Mouse (Mus musculus): ENCODE data around the gene Prkab2. TPM values are rescaled to one million over a fixed set of nuclear protein-coding genes. Genes with fewer than 3 reads are reported as not detected.

The Prkab2 gene
- polyA plus RNA-seq (2014; fragmentation: Nextera tagmentation; extraction: Ambion mirVana) = 9.9 and 10.5 TPM in 2 replicates

DNA sequence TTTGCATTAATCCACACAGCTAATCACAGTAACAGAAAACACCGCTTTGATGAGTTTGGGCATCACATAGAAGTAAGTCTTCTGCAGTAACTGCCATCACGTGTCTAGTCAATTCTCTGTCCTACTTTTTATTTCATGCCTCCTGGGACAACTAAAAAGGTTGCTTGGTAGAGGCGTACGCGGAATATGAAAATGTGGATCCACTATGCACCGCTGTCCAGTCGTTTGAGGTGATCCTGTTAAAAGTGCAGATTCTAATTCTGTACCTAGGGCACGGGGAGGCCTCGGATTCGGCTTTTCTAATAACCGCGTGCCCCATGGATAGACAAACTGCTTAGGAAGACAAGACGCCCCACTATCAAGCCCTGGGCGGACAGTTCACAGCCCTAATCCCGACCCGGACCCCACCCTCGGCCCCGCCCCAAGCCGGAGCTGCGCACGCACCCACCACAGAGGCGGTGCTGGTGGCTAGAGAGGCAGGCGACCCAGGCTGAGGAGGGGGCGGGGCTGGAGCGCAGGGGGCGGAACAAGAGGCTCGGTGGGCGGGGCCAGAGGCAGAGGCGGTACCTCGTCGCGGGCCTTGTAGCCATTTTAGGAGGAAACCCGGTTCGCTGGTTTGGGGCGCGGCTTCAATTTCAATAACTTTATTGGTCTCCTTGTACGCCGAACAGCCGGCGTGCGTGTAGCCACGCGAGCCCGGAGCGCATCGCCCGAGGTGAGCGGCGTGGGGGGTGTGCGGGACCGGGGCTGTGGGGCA lies at the start of gene Prkab2:
Gene Prkab2 (plus strand): TSS at position 539 of the 757 bp plus-strand sequence.
- 3% methylated on average over 24 of the region's 51 CpGs for WGBS
- Histone ChIP-seq H3K27me3 (replicated peaks; ENCODE audit: control insufficient read depth, insufficient read depth, low read length) (no peaks in the 10 kb centered on the region), H3K27ac (replicated peaks; ENCODE audit: low read depth, low read length) (peak within 1 kb of the TSS; percentile 52), H3K4me2 (ENCODE audit: low read depth, low read length) (peak within 1 kb of the TSS; percentile 89), H3K4me1 (ENCODE audit: control insufficient read depth, insufficient read depth, low read length) (0 out of 2 replicates have a peak, but pooled peaks cover 13% of the 10 kb centered on the region), H3K9ac (ENCODE audit: low read depth, low read length) (peak within 1 kb of the TSS; percentile 68), H3K36me3 (ENCODE audit: control insufficient read depth, insufficient read depth, low read length) (peaks cover 7% of the 10 kb centered on the region; the same call in 1 of the 2 replicates), H3K9me3 (ENCODE audit: control insufficient read depth, low read length) (no peaks in the 10 kb centered on the region), H3K4me3 (ENCODE audit: low read depth, low read length) (peak within 1 kb of the TSS; percentile 91)
- DNase-seq (ENCODE audit: low spot score) (peak; percentile 99), ATAC-seq (ENCODE audit: low read depth) (peak; percentile 94)

DNA sequence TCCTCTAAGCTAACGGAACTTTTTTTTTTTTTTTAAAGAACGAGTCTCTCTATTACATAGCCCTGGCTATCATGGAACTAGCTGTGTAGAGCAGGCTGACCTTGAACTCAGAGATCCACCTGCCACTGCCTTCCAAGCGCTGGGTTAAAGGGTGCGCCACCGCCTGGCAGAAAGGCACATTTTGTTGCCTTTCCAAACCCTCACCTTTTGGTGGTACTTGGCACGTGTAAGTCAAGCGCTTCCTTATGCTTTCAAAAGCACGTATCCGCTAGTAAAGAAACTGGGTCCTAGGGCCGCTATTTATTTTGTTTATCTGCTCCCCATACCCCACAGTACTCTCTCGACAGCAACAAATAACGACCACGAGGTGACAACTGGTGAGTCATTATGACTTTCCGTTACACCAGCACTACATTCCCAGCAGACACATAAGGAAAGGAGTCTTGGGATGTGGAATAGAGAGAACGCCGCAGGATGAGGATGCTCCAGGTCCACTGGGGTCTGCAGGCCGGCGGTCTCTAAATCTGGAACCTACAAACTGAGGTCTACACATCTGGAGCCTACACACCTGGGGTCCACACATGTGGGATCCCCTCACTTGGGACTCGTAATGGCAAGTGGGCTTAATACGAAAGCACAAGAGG lies 48.7 kb upstream of the Prkab2 start:
- peak; percentile 18 for DNase-seq (ENCODE audit: low spot score)
- Histone ChIP-seq H3K4me1 (ENCODE audit: control insufficient read depth, insufficient read depth, low read length) (0 out of 2 replicates have a peak, but pooled peaks cover 5% of the 10 kb centered on the region), H3K4me3 (ENCODE audit: low read depth, low read length) (peak overlapping the region; percentile 80), H3K4me2 (ENCODE audit: low read depth, low read length) (peak overlapping the region; percentile 86), H3K27me3 (replicated peaks; ENCODE audit: control insufficient read depth, insufficient read depth, low read length) (no peaks in the 10 kb centered on the region), H3K27ac (replicated peaks; ENCODE audit: low read depth, low read length) (peak overlapping the region; percentile 89; the same call in 1 of the 2 replicates), H3K9me3 (ENCODE audit: control insufficient read depth, low read length) (no peaks in the 10 kb centered on the region), H3K36me3 (ENCODE audit: control insufficient read depth, insufficient read depth, low read length) (no peaks in the 10 kb centered on the region), H3K9ac (ENCODE audit: low read depth, low read length) (peak overlapping the region; percentile 87)
- 5% methylated on average over 20 of the region's 20 CpGs for whole genome bisulfite sequencing
- peak; percentile 35; the same call in 1 of the 2 replicates for ATAC-seq (ENCODE audit: low read depth)

DNA sequence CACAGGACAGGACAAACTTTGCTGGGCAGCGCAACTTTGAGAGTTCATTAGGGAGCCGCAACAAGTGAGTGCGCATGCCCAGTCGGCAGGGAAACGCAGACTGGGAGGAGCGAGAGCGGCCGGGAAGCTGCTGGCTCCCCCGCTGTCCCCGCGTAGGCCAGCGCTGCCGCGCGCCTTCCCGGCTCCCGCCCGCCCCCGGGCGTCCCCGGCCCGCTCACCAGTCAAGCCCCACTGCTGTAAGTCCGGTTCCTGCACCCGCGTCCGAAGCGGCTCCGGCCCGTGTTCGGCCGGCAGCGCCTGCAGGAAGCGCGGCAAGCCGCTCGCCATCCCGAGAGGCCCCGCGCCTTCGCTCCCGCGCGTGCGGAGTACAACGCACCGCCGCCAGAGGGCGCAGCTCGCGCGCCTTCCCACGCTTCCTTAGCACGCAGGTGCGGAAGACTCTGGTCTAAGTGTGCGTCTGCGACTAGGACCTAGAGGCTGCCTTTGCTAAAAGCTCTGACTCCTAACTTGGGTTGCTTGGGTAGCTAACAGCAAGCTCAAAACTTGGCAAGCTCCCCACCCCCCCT lies 48.1 kb upstream of the Prkab2 start, which contains the start of gene Chd1l:
Gene Chd1l (minus strand): TSS at position 359 of the 566 bp plus-strand sequence.
- H3K27ac ChIP-seq (replicated peaks; ENCODE audit: low read depth, low read length) = peak within 1 kb of the TSS; percentile 89
- peak; percentile 96 for ATAC-seq (ENCODE audit: low read depth)
- under 1% methylated on average over 19 of the region's 56 CpGs for WGBS

DNA sequence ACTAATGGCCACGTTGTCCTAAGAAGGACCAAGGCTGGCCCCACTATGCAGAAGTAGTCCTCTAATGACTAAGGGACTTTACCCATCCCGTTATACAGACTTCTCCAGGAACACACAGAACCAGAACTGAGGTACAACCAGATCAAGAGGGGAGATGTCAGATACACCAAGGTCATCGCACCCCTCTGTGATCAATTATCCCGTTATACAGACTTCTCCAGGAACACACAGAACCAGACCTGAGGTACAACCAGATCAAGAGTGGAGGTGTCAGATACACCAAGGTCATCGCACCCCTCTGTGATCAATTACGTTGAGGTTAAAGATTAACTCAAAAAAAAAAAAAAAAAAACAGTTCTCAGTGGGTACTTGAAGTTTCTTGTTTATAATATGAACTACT lies 47.0 kb upstream of the Prkab2 start:
- DNase-seq (ENCODE audit: low spot score) = no peak
- Histone ChIP-seq H3K36me3 (ENCODE audit: control insufficient read depth, insufficient read depth, low read length) (no peaks in the 10 kb centered on the region), H3K9me3 (ENCODE audit: control insufficient read depth, low read length) (no peaks in the 10 kb centered on the region), H3K4me1 (ENCODE audit: control insufficient read depth, insufficient read depth, low read length) (0 out of 2 replicates have a peak, but pooled peaks cover 5% of the 10 kb centered on the region), H3K27me3 (replicated peaks; ENCODE audit: control insufficient read depth, insufficient read depth, low read length) (no peaks in the 10 kb centered on the region), H3K4me2 (ENCODE audit: low read depth, low read length) (no peak overlapping the region), H3K9ac (ENCODE audit: low read depth, low read length) (no peak overlapping the region), H3K27ac (replicated peaks; ENCODE audit: low read depth, low read length) (no peak overlapping the region), H3K4me3 (ENCODE audit: low read depth, low read length) (no peak overlapping the region)
- ATAC-seq (ENCODE audit: low read depth) = no peak
- 84% methylated on average over 6 of the region's 6 CpGs for WGBS

More for the DNA sequence above, 48.1 kb upstream of the Prkab2 start, which contains the start of gene Chd1l:
- peak within 1 kb of the TSS; percentile 80 for H3K4me3 ChIP-seq (ENCODE audit: low read depth, low read length)
- H3K27me3 ChIP-seq (replicated peaks; ENCODE audit: control insufficient read depth, insufficient read depth, low read length) = no peaks in the 10 kb centered on the region
- peak within 1 kb of the TSS; percentile 87 for H3K9ac ChIP-seq (ENCODE audit: low read depth, low read length)
- 0 out of 2 replicates have a peak, but pooled peaks cover 5% of the 10 kb centered on the region for H3K4me1 ChIP-seq (ENCODE audit: control insufficient read depth, insufficient read depth, low read length)
- no peaks in the 10 kb centered on the region for H3K36me3 ChIP-seq (ENCODE audit: control insufficient read depth, insufficient read depth, low read length)
- H3K9me3 ChIP-seq (ENCODE audit: control insufficient read depth, low read length) = no peaks in the 10 kb centered on the region
- peak within 1 kb of the TSS; percentile 86 for H3K4me2 ChIP-seq (ENCODE audit: low read depth, low read length)
- DNase-seq (ENCODE audit: low spot score) = peak; percentile 93

DNA sequence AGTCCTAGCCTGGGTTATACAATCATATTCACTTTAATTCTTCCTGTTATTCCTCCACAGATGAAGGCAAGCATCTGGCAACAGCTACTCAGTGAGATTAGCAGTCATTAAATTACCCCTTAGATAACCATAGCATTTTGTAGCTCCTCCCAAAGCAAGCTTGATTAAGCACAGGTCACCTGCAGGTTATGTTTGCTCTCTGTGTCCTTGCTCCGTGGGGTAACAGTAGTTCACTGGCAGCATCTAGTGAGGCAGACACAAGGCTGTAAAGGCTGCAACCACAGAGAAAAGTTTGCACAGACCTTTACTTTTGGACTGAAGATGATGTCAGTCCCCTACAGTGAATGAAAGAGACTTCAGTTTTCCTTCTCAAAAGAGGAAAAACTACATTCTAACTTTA lies 42.8 kb upstream of the Prkab2 start:
- Histone ChIP-seq H3K4me3 (ENCODE audit: low read depth, low read length) (no peak overlapping the region), H3K27me3 (replicated peaks; ENCODE audit: control insufficient read depth, insufficient read depth, low read length) (no peaks in the 10 kb centered on the region), H3K27ac (replicated peaks; ENCODE audit: low read depth, low read length) (no peak overlapping the region), H3K4me2 (ENCODE audit: low read depth, low read length) (no peak overlapping the region), H3K4me1 (ENCODE audit: control insufficient read depth, insufficient read depth, low read length) (0 out of 2 replicates have a peak, but pooled peaks cover 5% of the 10 kb centered on the region), H3K9me3 (ENCODE audit: control insufficient read depth, low read length) (no peaks in the 10 kb centered on the region), H3K36me3 (ENCODE audit: control insufficient read depth, insufficient read depth, low read length) (no peaks in the 10 kb centered on the region), H3K9ac (ENCODE audit: low read depth, low read length) (no peak overlapping the region)
- no peak for ATAC-seq (ENCODE audit: low read depth)
- 22% methylated on average over 1 of the region's 1 CpGs for WGBS
- peak; percentile 9 for DNase-seq (ENCODE audit: low spot score)

DNA sequence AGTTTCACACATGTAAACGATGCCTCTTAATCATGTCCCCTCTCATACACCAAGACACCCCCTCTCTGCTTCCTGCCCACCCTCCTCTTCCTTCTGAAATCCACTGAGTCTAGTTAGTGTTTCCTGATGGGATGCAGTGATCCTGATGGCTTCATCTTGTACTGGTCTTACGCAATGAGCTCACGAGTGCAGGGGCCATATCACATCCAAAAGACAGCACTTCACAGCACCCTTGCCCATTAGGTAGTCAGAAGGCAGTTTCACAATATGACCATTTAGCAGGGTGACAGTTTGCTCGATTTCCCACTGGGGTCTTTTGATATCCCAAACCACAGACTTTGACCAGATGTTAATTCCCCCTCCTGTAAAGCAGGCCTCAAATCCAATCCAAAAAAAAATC lies 42.1 kb upstream of the Prkab2 start:
- Histone ChIP-seq H3K9ac (ENCODE audit: low read depth, low read length) (no peak overlapping the region), H3K4me2 (ENCODE audit: low read depth, low read length) (no peak overlapping the region), H3K4me3 (ENCODE audit: low read depth, low read length) (no peak overlapping the region), H3K27ac (replicated peaks; ENCODE audit: low read depth, low read length) (no peak overlapping the region), H3K27me3 (replicated peaks; ENCODE audit: control insufficient read depth, insufficient read depth, low read length) (no peaks in the 10 kb centered on the region), H3K36me3 (ENCODE audit: control insufficient read depth, insufficient read depth, low read length) (no peaks in the 10 kb centered on the region), H3K9me3 (ENCODE audit: control insufficient read depth, low read length) (no peaks in the 10 kb centered on the region), H3K4me1 (ENCODE audit: control insufficient read depth, insufficient read depth, low read length) (no peaks in the 10 kb centered on the region)
- DNase-seq (ENCODE audit: low spot score) (no peak), ATAC-seq (ENCODE audit: low read depth) (no peak)
- WGBS = 83% methylated on average over 4 of the region's 4 CpGs

DNA sequence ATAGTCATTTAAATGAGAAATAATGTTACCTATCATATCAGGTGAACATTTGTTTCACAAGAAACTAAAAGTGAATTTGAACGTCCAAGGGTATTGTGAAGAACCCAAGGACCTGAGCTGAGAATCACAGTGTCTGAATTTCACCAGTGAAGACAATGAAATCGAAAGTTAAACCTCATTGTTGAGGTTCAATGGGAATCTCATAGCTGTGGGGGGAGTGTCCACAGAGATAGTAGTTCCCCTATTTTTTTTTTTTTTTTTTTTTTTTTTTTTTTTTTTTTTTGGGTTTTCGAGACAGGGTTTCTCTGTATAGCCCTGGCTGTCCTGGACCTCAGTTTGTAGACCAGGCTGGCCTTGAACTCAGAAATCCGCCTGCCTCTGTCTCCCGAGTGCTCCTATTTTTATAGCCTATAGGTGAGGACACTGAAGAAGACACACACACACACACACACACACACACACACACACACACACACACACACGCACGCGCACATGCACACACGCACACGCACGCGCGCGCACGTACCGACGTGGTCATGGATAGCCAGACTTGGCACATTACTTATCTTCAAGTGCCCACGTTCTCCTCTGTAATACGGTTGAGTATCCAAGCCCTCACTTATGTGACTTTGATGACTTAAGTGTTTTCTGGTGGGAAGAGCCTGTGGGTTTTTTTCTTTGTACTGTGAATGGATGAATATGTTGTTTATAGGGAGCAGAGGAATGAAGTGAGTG lies 40.7 kb upstream of the Prkab2 start:
- Histone ChIP-seq H3K36me3 (ENCODE audit: control insufficient read depth, insufficient read depth, low read length) (no peaks in the 10 kb centered on the region), H3K4me3 (ENCODE audit: low read depth, low read length) (no peak overlapping the region), H3K9me3 (ENCODE audit: control insufficient read depth, low read length) (no peaks in the 10 kb centered on the region), H3K9ac (ENCODE audit: low read depth, low read length) (no peak overlapping the region), H3K4me2 (ENCODE audit: low read depth, low read length) (no peak overlapping the region), H3K4me1 (ENCODE audit: control insufficient read depth, insufficient read depth, low read length) (no peaks in the 10 kb centered on the region), H3K27me3 (replicated peaks; ENCODE audit: control insufficient read depth, insufficient read depth, low read length) (no peaks in the 10 kb centered on the region), H3K27ac (replicated peaks; ENCODE audit: low read depth, low read length) (no peak overlapping the region)
- 96% methylated on average over 19 of the region's 19 CpGs for WGBS
- no peak for DNase-seq (ENCODE audit: low spot score)
- no peak for ATAC-seq (ENCODE audit: low read depth)

DNA sequence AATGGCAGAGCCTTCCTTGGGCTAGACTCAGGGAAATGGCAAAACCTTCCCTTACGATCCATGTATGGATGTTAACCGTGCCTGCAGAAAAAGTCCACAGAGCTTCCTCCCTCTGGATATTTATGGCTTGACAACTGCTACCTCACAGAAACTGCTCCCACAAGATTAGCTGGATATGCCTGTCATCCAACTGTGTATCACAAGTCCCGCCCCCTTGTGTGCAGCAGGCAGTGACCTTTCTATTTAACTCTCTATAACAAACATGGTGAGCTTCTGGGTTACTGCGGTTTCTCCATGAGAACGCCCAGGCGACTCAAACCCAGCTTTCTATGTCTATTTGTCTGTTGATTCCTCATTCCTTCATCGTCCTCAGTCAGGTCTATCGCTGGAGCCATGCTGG lies 40.1 kb upstream of the Prkab2 start:
- DNase-seq (ENCODE audit: low spot score) = no peak
- H3K4me1 ChIP-seq (ENCODE audit: control insufficient read depth, insufficient read depth, low read length) = no peaks in the 10 kb centered on the region
- WGBS = 85% methylated on average over 8 of the region's 8 CpGs
- no peak for ATAC-seq (ENCODE audit: low read depth)
- no peaks in the 10 kb centered on the region for H3K9me3 ChIP-seq (ENCODE audit: control insufficient read depth, low read length)
- H3K27me3 ChIP-seq (replicated peaks; ENCODE audit: control insufficient read depth, insufficient read depth, low read length) = no peaks in the 10 kb centered on the region
- no peak overlapping the region for H3K4me3 ChIP-seq (ENCODE audit: low read depth, low read length)
- no peaks in the 10 kb centered on the region for H3K36me3 ChIP-seq (ENCODE audit: control insufficient read depth, insufficient read depth, low read length)
- H3K9ac ChIP-seq (ENCODE audit: low read depth, low read length) = no peak overlapping the region
- no peak overlapping the region for H3K4me2 ChIP-seq (ENCODE audit: low read depth, low read length)
- no peak overlapping the region for H3K27ac ChIP-seq (replicated peaks; ENCODE audit: low read depth, low read length)
